Mouse (Mus musculus): ENCODE measurements at regions not wholly inside any gene's neighbourhood (a gene's known extent, or its start where the extent isn't known, plus 50 kb on each side); places are given as distances from the start of the nearest gene placed in this dataset.
"Not testable (repeated sequence)": the region's sequence is repeated elsewhere in the genome, so short reads cannot be mapped to it uniquely, and the experiment has no call there.

- H3K4me2 ChIP-seq = no peak overlapping the region
- H3K4me1 ChIP-seq = no peaks in the 10 kb centered on the region
- no peak overlapping the region for H3K27ac ChIP-seq
- no peaks in the 10 kb centered on the region for H3K36me3 ChIP-seq
- no peaks in the 10 kb centered on the region for H3K9me3 ChIP-seq
- no peak overlapping the region for H3K9ac ChIP-seq
- no peaks in the 10 kb centered on the region for H3K27me3 ChIP-seq
- no peak overlapping the region for H3K4me3 ChIP-seq
- ATAC-seq (ENCODE audit: insufficient number of reproducible peaks, insufficient read depth, low FRiP score, low TSS enrichment, low read depth) = no peak
Measured at GRCm38 (mm10) chr8:42442786-42443185, 698.5 kb downstream of the Triml1 start.

GRCm38 (mm10) chr8:42402632-42403031 is 738.7 kb downstream of the Triml1 start:
- Histone ChIP-seq H3K9ac (no peak overlapping the region), H3K9me3 (no peaks in the 10 kb centered on the region), H3K4me2 (no peak overlapping the region), H3K27ac (no peak overlapping the region), H3K27me3 (no peaks in the 10 kb centered on the region), H3K4me3 (no peak overlapping the region), H3K36me3 (no peaks in the 10 kb centered on the region), H3K4me1 (no peaks in the 10 kb centered on the region)
- ATAC-seq (ENCODE audit: insufficient number of reproducible peaks, insufficient read depth, low FRiP score, low TSS enrichment, low read depth) = no peak
- 48% methylated on average over 2 of the region's 2 CpGs for WGBS

GRCm38 (mm10) chr8:42396886-42397285 is 744.4 kb downstream of the Triml1 start:
- ATAC-seq (ENCODE audit: insufficient number of reproducible peaks, insufficient read depth, low FRiP score, low TSS enrichment, low read depth) = no peak

GRCm38 (mm10) chr8:42388816-42389215 is 752.5 kb downstream of the Triml1 start:
- Histone ChIP-seq H3K27ac (no peak overlapping the region), H3K9me3 (no peaks in the 10 kb centered on the region), H3K4me3 (no peak overlapping the region), H3K4me2 (no peak overlapping the region), H3K27me3 (no peaks in the 10 kb centered on the region), H3K36me3 (no peaks in the 10 kb centered on the region), H3K9ac (no peak overlapping the region), H3K4me1 (no peaks in the 10 kb centered on the region)
- 81% methylated on average over 3 of the region's 3 CpGs for WGBS
- ATAC-seq (ENCODE audit: insufficient number of reproducible peaks, insufficient read depth, low FRiP score, low TSS enrichment, low read depth) = no peak

More at GRCm38 (mm10) chr8:42396886-42397285, 744.4 kb downstream of the Triml1 start:
- Histone ChIP-seq H3K27me3 (no peaks in the 10 kb centered on the region), H3K4me3 (no peak overlapping the region), H3K9ac (no peak overlapping the region), H3K27ac (no peak overlapping the region), H3K9me3 (no peaks in the 10 kb centered on the region), H3K4me2 (no peak overlapping the region), H3K4me1 (no peaks in the 10 kb centered on the region), H3K36me3 (no peaks in the 10 kb centered on the region)
- WGBS = 75% methylated on average over 3 of the region's 3 CpGs

GRCm38 (mm10) chr8:42348073-42348603 is 793.1 kb downstream of the Triml1 start:
- H3K36me3 ChIP-seq = no peaks in the 10 kb centered on the region
- no peak overlapping the region for H3K27ac ChIP-seq
- WGBS = 35% methylated on average over 3 of the region's 3 CpGs
- no peaks in the 10 kb centered on the region for H3K27me3 ChIP-seq
- H3K4me3 ChIP-seq = no peak overlapping the region
- no peak for ATAC-seq (ENCODE audit: insufficient number of reproducible peaks, insufficient read depth, low FRiP score, low TSS enrichment, low read depth)
- no peak overlapping the region for H3K4me2 ChIP-seq
- H3K4me1 ChIP-seq = 0 out of 2 replicates have a peak, but pooled peaks cover 3% of the 10 kb centered on the region
- no peaks in the 10 kb centered on the region for H3K9me3 ChIP-seq
- H3K9ac ChIP-seq = no peak overlapping the region

GRCm38 (mm10) chr8:42334708-42335107 is 806.6 kb downstream of the Triml1 start:
- H3K4me3 ChIP-seq = no peak overlapping the region
- H3K9ac ChIP-seq = no peak overlapping the region
- no peak overlapping the region for H3K27ac ChIP-seq
- H3K4me2 ChIP-seq = no peak overlapping the region
- H3K9me3 ChIP-seq = no peaks in the 10 kb centered on the region
- WGBS = 91% methylated on average over 9 of the region's 9 CpGs
- H3K27me3 ChIP-seq = no peaks in the 10 kb centered on the region
- no peaks in the 10 kb centered on the region for H3K36me3 ChIP-seq
- H3K4me1 ChIP-seq = no peaks in the 10 kb centered on the region
- ATAC-seq (ENCODE audit: insufficient number of reproducible peaks, insufficient read depth, low FRiP score, low TSS enrichment, low read depth) = no peak

GRCm38 (mm10) chr8:42324663-42325062 is 816.6 kb downstream of the Triml1 start:
- WGBS = 71% methylated on average over 4 of the region's 4 CpGs
- Histone ChIP-seq H3K27ac (no peak overlapping the region), H3K4me2 (no peak overlapping the region), H3K4me1 (no peaks in the 10 kb centered on the region), H3K9ac (no peak overlapping the region), H3K36me3 (no peaks in the 10 kb centered on the region), H3K9me3 (0 out of 2 replicates have a peak, but pooled peaks cover 4% of the 10 kb centered on the region), H3K4me3 (no peak overlapping the region), H3K27me3 (no peaks in the 10 kb centered on the region)
- no peak for ATAC-seq (ENCODE audit: insufficient number of reproducible peaks, insufficient read depth, low FRiP score, low TSS enrichment, low read depth)

GRCm38 (mm10) chr8:42322862-42323261 is 818.4 kb downstream of the Triml1 start:
- H3K27me3 ChIP-seq = no peaks in the 10 kb centered on the region
- H3K27ac ChIP-seq = no peak overlapping the region
- no peaks in the 10 kb centered on the region for H3K36me3 ChIP-seq
- no peak overlapping the region for H3K4me3 ChIP-seq
- H3K4me1 ChIP-seq = no peaks in the 10 kb centered on the region
- H3K4me2 ChIP-seq = no peak overlapping the region
- ATAC-seq (ENCODE audit: insufficient number of reproducible peaks, insufficient read depth, low FRiP score, low TSS enrichment, low read depth) = no peak
- no peak overlapping the region for H3K9ac ChIP-seq
- 0 out of 2 replicates have a peak, but pooled peaks cover 4% of the 10 kb centered on the region for H3K9me3 ChIP-seq

- no peak overlapping the region for H3K4me2 ChIP-seq
- no peak overlapping the region for H3K4me3 ChIP-seq
- H3K36me3 ChIP-seq = no peaks in the 10 kb centered on the region
- no peaks in the 10 kb centered on the region for H3K4me1 ChIP-seq
- no peaks in the 10 kb centered on the region for H3K27me3 ChIP-seq
- no peak for ATAC-seq (ENCODE audit: insufficient number of reproducible peaks, insufficient read depth, low FRiP score, low TSS enrichment, low read depth)
- H3K9me3 ChIP-seq = no peaks in the 10 kb centered on the region
- 81% methylated on average over 1 of the region's 1 CpGs for WGBS
- H3K27ac ChIP-seq = no peak overlapping the region
- no peak overlapping the region for H3K9ac ChIP-seq
Measured at GRCm38 (mm10) chr8:42311060-42311459, 830.2 kb downstream of the Triml1 start.

- Histone ChIP-seq H3K27me3 (no peaks in the 10 kb centered on the region), H3K4me2 (no peak overlapping the region), H3K36me3 (no peaks in the 10 kb centered on the region), H3K9ac (no peak overlapping the region), H3K27ac (no peak overlapping the region), H3K4me3 (no peak overlapping the region), H3K4me1 (peaks cover 8% of the 10 kb centered on the region; the same call in 1 of the 2 replicates), H3K9me3 (no peaks in the 10 kb centered on the region)
- no peak for ATAC-seq (ENCODE audit: insufficient number of reproducible peaks, insufficient read depth, low FRiP score, low TSS enrichment, low read depth)
Measured at GRCm38 (mm10) chr8:42291392-42291791, 849.9 kb downstream of the Triml1 start.

GRCm38 (mm10) chr8:42282011-42282410 is 859.3 kb downstream of the Triml1 start:
- Histone ChIP-seq H3K9me3 (no peaks in the 10 kb centered on the region), H3K4me2 (no peak overlapping the region), H3K36me3 (no peaks in the 10 kb centered on the region), H3K27ac (no peak overlapping the region), H3K4me3 (no peak overlapping the region), H3K4me1 (no peaks in the 10 kb centered on the region), H3K27me3 (no peaks in the 10 kb centered on the region), H3K9ac (no peak overlapping the region)
- 92% methylated on average over 2 of the region's 2 CpGs for WGBS
- no peak for ATAC-seq (ENCODE audit: insufficient number of reproducible peaks, insufficient read depth, low FRiP score, low TSS enrichment, low read depth)

- WGBS = 67% methylated on average over 1 of the region's 1 CpGs
- Histone ChIP-seq H3K27ac (no peak overlapping the region), H3K4me2 (no peak overlapping the region)
Measured at GRCm38 (mm10) chr8:42253358-42253757, 836.5 kb upstream of the Frg1 start.

GRCm38 (mm10) chr8:42242321-42242720 is 825.4 kb upstream of the Frg1 start:
- H3K9ac ChIP-seq; H3K4me3 ChIP-seq; ATAC-seq (ENCODE audit: insufficient number of reproducible peaks, insufficient read depth, low FRiP score, low TSS enrichment, low read depth); H3K4me1 ChIP-seq; H3K9me3 ChIP-seq; H3K36me3 ChIP-seq; H3K27me3 ChIP-seq; H3K4me2 ChIP-seq; H3K27ac ChIP-seq: not testable (repeated sequence)
- WGBS = 81% methylated on average over 1 of the region's 1 CpGs

More at GRCm38 (mm10) chr8:42253358-42253757, 836.5 kb upstream of the Frg1 start:
- no peak overlapping the region for H3K4me3 ChIP-seq
- H3K9me3 ChIP-seq = no peaks in the 10 kb centered on the region
- H3K36me3 ChIP-seq = no peaks in the 10 kb centered on the region
- no peaks in the 10 kb centered on the region for H3K27me3 ChIP-seq
- H3K9ac ChIP-seq = no peak overlapping the region
- H3K4me1 ChIP-seq = no peaks in the 10 kb centered on the region
- ATAC-seq (ENCODE audit: insufficient number of reproducible peaks, insufficient read depth, low FRiP score, low TSS enrichment, low read depth) = no peak
